Mouse (Mus musculus) 3T3-L1 (cell line): ENCODE measurements around the gene Hoxd1.

Source experiments
- DNase-seq: peaks from one replicate; pipeline ENCODE4 v3.0.0-alpha.2; 2015; ENCODE audit warnings: low read depth, low spot score

Gene Hoxd1

DNA sequence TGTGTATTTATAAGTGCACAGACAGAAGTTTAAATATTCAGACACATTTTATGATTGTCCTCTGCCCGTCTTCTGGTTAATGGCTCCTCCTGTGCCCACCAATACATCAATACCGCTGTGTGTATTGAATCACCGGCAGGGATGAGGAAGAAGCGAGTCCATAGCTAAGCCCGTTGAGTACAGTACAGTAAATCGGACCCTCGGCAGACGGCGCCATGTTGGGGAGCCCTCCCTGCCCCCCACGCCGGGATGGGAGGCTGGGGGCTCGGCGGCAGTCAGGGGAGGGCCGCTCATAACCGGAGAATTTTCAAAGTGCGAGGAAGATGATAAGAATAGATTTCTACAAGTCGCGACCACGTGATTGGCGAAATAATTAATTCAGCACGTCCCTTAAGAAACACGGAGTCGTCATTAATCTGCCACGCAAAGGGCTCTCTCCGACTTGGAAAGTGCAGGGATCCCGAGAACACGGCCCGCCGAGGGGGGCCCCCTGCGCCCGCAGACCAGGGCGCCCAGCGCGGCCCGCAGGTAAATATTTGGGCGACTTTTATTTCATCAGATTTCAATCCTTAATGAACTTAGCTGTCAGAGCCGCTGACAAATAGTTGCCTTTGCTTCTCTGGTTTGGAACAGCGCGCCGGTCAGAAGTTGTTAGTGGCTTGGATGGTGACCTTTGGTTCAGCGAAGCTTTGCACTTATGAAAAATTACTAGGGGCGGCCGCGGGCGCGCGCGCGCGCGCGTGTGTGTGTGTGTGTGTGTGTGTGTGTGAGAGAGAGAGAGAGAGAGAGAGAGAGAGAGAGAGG, 30.1 kb upstream of the Hoxd1 start:
- DNase-seq, result no peak

DNA sequence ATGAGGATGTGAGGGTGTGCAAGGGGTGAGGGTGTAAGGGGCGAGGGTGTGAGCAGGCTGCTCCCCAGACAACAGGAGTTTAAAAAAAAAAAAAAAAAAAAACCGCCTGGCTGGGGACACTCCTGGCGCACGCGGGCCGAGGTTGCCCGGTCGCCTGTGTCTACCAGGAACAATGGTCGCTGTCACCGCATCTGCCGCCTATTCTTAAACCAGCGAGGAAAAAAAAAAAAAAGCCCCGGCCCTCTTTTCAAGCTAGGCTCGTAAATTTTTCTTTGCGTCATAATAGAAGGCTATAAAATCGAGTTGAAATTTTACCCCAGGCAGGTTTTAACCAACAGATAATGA, 29.5 kb upstream of the Hoxd1 start:
- no peak for DNase-seq

DNA sequence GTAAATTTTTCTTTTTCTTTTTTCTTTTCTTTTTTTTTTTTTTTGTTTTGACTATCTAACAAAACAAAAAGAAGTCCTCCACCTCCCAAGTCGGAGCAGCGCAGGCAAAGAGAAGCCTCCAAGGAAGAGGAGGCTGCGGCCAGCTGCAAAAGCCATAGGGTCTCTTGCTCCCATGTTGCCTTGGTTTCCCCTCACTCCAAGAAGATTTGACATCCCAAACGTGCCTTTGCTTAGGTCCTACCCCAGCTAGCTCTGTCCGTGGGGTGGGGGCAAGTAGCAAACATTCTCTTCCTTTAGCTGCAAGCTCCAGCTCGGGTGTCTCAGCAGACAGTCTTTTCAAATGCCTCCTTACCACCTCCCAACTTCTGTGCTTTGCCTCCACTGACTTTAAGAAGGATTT, 29.0 kb upstream of the Hoxd1 start:
- DNase-seq, result no peak

DNA sequence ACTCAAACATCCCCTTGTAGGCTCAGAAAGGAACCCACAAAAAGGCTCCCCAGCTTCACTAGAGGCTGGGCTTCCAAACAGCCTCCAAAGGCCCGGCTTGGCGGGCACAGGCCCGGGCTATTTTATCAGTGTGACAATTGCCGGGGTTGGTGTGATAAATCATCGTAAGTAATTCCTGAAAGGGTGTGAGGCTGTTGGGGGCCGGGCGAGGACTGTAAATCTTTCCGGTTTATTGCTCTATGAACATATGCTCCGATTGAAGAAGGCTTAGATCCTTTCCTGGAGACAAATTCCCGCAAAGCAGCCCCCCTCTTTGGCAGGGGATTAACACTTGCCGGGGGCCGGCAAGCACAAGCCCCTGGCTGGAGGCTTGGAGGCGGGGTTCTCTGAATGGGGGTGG, 28.3 kb upstream of the Hoxd1 start:
- no peak for DNase-seq

DNA sequence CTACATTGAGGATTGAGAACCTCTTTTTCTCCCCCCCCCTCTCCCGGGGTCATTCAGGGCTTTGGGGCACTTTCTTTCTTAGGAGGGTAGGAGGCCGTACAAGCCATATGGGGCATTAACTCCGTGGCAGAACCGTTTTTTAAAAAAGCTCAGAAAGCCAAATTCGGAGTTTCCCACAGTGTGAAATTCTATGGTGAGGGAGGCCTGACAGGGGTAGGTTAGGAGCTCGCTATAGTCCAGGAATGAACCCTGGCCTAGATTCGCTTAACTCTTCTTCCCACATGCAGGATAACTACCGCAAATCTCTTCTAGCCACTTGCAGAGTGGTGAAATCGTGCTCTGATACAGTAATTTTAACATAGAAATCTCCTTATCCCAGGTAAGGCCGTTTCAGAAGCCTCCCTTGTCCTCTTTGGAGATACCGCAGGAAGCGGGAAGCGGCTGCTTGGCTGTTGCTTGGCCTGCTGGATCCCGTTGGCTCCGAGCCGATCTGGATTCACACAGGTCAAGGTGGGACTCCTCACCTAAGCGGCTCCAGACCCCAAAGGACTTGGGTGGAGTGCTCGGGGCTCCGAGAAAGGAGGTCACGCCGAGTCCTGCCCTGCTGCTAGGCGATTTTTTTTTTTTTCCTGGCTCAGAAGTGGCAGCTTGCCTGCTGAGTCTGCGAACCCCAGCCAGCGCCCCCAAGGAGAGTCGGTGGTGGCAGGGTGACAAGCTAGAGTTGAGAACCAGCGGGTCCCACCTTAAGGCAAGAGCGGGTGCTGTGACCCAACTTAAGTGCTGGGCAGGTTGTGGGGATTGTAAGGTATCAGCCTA, 27.6 kb upstream of the Hoxd1 start:
- no peak for DNase-seq

DNA sequence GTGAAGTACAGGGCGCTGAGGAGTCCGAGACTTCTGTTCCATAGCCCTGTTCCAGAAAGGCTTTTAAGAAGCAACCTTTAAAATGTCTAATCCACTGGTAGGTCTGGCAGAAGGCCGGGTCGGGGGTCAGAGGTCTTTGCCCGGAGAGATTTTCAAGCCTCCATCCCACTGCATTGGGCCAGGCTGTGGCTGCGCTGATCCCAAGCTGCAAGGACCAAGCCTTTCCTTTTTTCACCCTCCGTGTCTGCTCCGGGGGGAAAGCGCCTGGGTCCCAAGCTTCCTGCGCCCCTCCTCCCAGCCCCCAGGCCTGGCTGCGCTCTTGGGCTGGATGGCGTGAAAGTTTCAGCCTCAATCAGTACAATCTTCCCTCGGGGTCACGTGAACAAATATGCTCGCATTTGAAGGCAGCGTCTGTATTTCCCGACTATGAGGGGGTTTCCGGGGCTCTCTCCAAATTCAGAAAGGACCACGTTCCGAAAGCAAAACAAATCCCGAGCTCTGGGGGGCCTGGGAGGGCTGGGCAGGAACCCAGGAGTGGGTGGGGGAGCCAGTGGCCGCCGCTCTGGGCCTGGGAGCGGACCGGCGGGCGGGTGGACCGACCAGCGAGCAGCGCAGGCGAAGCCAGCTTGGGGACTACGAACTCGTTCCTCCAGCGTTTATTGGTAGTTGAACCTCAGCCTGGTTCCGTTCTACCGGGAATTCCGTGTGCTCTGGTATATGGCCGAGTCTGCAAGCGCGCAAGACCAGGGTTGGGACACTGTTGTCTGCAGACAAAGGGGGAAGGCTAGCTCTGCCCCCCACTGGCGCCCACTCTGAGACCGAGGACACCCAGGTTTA, 26.7 kb upstream of the Hoxd1 start:
- no peak for DNase-seq

DNA sequence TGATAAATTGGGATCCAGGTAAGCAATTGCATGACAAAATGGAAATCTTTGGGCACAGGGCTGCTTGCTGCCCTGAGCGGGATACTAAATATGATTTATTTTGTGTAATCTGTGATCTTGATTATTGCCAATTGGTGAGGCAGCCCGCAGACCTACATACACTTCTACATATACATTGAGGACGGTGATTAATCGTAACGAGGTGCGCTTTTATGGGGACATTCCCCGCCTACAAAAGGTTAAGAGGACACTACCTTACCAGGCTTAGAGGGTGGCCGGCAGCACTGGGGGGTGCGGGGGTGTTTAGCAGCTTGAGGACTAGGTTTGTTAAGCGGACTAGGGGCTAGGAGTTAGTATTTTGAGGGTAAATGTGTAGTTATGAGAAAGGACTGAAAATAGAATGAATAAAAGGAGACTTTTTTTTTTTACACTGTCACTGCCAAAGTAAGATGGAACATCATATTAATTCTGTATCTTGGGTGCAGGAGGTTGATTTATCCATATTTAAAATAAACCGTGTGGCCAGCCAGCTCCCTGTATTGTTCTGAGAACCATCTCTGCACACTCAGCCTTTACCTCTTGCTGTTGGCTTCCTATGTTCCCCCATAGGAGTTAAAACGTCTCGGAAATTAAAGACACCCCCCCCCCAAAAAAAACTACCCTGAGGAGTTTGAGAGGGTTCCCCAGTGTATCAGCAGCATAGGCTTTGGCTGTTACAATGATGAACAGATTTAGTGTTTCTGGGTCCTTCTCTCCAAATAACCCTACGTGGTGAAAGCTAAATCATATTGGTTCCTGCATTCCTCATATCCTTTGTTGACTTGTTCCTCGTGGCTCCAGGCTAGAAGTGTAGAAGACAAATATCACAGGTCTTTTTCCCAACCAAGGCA, 25.8 kb upstream of the Hoxd1 start:
- no peak for DNase-seq

DNA sequence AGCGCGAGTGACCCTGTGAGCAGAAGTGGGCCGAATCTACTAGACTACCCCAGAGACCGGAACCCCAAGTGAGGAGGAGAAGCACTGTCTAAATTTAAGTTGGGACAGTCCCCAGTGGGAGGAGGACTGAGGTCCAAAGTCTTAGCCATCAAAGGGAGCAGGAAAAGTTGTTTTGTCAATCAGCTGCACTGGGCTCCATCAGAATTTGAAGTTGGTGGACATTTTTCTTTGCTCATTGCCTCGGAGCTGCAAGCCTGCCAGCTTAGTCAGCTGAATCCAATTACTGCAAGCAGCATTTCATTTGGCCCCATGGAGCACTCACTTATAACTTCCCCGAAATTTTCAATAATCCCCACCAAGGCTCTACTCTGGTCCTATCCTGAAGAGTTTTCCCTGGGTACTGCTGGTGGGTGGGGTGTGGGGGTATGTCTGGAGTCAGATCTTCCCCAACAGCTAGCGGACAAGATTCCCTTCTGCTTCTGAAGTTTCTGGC, 25.2 kb upstream of the Hoxd1 start:
- DNase-seq, result no peak

DNA sequence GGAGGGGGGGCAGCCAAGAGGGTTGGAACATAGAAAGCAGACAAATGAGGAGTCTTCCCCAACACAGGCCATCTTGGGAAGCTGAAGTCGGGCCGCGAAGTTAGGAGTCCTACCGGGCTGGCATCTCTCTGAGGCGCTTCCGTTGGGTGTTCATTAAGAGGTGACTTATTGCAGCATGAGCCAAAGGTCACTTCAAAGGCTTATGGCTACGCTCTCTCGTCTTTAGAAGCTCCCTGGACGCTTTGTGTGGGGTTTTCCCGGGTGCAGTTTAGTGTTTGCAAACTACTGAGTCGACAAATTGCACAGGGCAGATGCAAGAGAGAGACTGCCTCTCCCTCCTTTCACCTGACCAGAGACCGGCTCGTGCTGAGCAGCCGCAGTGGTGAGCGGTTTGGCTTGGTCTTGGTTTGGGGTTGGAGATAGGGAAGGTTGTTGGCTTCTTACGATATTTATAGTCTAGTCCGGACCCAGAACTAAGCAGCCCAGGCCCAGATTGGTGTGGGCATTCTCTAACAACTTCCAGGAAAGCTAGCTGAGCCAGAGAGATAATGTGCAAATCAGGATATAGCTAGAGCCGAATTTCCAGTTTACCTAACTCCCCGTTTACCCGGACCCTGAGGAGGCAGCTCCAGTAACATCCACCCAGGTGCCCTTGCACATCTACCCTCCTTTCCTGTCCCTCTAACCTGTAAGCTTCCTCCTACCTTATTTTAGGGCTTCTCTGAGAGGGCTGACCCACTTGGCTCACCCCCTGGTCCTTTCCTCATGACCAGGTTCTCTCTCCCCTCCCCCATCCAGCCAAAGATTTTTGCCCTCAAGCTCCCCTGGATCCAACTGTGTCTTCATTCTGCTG, 23.9 kb upstream of the Hoxd1 start:
- no peak for DNase-seq

DNA sequence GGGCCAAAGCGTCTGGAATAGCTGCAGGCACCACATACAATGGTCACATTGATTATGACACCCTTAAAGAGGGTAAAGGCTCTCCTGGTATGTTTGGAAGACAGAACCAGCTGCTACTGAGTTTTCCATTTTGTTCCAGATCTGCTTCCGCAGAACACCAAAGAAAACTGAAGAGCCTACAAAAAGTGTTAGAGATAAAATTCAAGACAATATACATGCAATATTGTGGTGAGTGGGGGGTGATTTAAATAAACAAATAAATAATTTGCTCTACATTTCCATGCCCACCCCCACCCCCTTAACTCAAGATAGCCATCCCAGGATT, 23.3 kb upstream of the Hoxd1 start:
- DNase-seq, result no peak

DNA sequence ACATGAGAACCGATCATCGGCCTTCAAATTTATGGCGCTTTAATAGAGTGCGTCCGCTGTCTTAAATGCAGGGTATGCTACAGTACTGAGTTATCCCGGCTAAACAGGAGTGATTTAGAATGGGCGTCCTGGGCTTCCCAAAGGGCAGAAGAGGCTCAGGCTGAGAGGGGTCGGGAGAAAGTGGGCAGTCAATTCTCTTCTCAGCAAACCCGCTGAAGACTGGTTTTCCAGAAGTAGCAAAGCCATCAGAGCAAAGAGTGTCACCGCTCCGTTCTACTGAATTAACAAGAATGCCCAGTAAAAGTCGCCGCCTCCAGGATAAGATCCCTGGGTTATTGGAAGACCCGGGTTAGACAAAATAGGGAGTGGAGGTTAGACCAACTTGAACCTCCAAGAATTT, 22.9 kb upstream of the Hoxd1 start:
- DNase-seq, result no peak

DNA sequence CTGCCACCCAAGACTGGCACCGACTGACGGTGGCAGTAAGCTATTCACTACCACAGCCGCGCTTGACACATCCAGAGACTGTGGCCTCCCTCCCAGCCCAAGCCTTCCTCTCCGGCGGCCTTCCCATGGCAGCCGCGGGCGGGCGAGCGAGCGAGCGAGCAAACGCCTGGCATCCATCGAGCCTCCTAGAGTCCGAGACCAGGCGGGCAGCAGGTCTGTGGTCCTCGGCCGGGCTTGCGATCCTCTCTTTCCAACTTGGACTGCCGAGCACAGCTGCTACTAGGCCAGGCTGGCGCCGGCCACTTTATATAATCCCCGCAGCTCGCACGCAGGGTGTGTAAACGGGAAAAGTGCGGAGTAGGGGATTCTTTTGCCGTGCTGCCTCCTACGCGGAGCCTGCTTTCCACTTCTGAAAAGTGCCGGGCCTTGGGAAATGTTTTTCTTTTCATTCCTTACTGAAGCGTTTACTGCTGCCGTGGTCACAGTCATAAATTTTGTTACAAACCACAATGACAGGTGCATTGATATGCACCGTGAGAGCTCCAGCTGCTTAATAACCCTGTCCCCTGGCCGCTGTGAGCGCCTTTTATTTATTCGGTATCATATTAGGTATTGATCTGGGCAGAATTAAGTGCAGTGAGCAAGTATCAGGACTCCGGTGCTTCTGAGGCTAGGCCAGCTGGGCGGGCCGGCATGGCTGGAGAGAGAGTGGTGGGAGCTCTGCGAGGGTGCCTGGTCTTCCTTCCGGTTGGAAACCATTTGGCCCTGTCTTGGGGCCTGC, 22.3 kb upstream of the Hoxd1 start:
- DNase-seq, result no peak

DNA sequence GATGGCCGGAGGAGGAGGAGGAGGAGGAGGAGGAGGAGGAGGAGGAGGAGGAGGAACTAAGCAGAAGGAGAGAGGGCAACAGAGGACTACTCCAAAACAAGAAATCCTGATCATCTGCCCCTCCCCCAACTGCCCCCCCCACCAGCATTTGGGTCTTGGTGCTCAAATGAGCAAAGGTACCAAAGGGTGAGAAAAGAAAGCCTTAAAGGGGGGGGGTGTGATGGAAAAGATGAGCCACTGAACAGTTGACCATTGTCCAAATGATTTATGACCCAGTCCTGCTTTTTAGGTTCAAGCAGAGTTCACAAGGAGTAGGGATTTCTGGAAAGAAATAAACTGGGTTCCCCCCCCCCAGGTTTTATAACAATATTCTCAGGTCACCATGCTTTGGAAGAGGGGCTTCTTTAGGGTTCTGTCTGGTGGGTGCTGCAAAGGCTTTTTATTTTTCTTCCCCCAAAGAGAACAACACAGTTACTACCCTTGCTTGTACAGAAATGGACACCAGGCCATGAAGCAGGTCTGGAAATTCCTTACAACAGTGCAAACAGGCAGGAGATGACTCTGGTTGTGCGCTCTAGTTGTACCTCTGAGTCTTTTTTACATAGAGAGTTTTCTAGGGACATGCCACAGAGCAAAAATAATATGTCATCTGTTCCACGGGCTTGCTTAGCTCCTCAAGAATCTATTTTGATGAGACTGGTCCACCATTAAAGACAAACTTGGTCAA, 21.4 kb upstream of the Hoxd1 start:
- no peak for DNase-seq

DNA sequence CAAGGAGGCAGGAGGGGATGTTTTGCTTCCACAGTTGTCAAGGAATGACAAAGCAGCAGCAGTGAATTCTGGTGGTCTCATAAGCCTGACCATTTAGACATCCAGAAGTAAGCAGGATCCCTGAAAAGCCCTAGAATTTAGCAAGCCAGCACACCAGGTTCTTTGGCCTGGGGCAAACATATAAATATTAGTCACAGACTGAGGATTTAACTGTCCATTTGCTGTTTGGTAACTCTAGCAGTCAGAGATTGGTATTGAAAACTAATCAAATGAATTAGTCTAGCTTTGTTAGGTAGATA, 20.9 kb upstream of the Hoxd1 start:
- no peak for DNase-seq

DNA sequence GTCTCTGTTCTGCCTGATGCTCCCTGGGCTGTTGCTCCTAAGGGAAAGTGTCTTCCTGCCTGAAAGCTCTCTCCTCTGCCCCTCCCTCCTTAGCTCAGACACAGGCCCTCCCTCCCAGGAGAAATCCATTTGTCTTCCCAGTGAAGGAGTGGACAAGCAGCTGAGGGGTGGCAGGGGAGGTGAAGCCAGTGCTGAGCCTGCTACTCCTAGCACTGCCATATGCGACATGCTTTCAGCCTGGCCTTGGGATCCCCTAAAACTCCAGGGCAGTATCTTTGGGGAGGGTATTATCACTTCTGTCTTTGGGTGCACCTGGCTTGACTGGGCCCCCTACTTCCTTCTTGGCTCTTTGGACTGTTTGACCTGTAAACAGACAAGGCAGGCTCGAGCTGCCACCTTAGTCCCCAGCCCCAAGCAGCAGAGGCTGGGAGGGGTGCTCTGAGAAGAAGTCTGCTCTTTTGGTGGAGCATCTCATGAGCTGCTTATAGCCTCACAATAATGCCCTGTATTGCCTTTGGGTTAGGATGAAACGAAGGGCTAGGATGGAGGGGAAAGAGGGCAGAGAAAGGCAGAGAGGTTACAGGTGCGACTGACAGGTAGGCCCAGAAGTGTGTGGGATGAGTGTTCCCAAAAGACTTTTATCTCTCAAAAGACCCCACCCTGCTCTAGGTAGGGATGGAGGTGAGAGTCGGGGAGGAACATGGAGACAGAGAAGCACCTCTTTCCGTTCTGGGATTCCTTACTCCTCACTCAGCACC, 17.1 kb upstream of the Hoxd1 start:
- no peak for DNase-seq

DNA sequence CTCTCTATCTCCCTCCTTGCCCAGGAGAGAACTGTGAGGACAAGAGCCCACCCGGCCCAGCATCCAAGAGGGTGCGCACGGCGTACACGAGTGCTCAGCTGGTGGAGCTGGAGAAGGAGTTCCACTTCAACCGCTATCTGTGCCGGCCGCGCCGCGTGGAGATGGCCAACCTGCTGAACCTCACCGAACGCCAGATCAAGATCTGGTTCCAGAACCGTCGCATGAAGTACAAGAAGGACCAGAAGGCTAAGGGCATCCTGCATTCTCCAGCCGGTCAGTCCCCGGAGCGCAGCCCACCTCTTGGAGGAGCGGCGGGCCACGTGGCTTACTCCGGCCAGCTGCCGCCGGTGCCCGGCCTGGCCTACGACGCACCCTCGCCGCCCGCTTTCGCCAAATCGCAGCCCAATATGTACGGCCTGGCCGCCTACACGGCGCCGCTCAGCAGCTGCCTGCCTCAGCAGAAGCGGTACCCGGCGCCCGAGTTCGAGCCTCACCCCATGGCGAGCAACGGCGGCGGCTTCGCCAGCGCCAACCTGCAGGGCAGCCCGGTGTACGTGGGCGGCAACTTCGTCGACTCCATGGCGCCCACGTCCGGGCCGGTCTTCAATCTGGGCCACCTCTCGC, 16.4 kb upstream of the Hoxd1 start:
- DNase-seq, result no peak

DNA sequence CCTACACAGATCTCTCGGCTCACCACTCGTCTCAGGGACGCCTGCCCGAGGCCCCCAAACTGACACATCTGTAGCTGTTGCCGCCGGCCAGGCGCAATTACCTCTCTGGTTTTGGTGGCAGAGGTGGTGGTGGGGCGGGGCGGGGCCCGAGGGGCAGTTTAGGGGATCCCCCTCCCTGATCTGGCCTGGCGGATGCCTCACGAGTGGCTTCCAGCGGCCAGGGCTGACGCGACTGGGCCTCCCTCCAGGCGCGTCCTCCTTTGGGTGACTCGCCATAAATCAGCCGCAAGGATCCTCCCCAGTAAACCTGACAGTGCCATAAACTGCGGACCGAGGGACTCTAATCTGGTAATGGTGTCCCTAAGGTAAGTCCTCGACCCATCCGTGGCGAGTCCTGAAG, 15.8 kb upstream of the Hoxd1 start:
- DNase-seq, result no peak

DNA sequence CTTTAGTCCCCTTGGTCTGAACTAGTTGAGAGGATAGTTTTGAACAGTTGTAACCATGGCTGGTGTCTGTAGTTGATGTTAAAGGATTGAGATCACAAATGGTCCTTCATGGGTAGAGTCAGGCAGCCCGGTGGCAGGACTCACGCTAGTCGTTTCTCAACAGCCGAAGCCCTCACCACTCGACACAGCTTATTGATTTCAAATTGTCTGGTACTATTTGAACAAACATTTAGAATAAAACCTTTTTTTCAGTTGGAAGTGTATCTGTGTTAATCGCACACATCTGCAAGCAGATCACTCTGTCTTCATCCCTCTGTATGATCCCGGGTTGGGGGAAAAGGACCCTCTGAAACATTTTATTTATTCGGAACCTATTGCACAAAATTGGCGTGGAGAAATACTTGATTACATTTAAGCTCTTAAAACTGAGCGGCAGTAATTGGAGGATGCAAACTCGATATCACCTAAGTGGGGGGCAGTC, 15.1 kb upstream of the Hoxd1 start:
- no peak for DNase-seq
